Mouse (Mus musculus) embryonic facial prominence, embryonic 11.5 days (tissue): Measurements from ENCODE around the gene Atox1. TPM values are rescaled to one million over a fixed set of nuclear protein-coding genes. Genes with fewer than 3 reads are reported as not detected.

Source experiments
- ATAC-seq: fragments of 200-750 bp; cut with Nextera tagmentation; replicated peaks from 2 replicates; pipeline ENCODE4 v1.8.0; 2017; ENCODE audit warnings: low read depth; ENCODE audit not compliant: insufficient number of reproducible peaks, low FRiP score, low TSS enrichment
- DNase-seq: peaks from one replicate; pipeline ENCODE4 v3.0.0-alpha.2; 2015; ENCODE audit warnings: low spot score
- H3K27ac ChIP-seq: fragments of 300-500 bp; sonication (generic); replicated peaks from 2 replicates; pipeline ENCODE4 v1.5.1; 2014; ENCODE audit warnings: mild to moderate bottlenecking, low read depth, low read length, control low read depth
- H3K27me3 ChIP-seq: fragments of 300-500 bp; sonication (generic); 2 replicates; pipeline ENCODE4 v1.6.1; 2014; ENCODE audit warnings: mild to moderate bottlenecking, low read length, moderate library complexity, mixed read lengths; ENCODE audit not compliant: control insufficient read depth, insufficient read depth
- H3K36me3 ChIP-seq: fragments of 300-500 bp; sonication (generic); replicated peaks from 2 replicates; pipeline ENCODE4 v1.6.1; 2014; ENCODE audit warnings: low read depth, mild to moderate bottlenecking, low read length, moderate library complexity, mixed read lengths; ENCODE audit not compliant: control insufficient read depth, insufficient read depth
- H3K4me1 ChIP-seq: fragments of 300-500 bp; sonication (generic); 2 replicates; pipeline ENCODE4 v1.6.1; 2014; ENCODE audit warnings: low read length, mixed read lengths; ENCODE audit not compliant: control insufficient read depth, insufficient read depth
- H3K4me2 ChIP-seq: fragments of 300-500 bp; sonication (generic); 2 replicates; pipeline ENCODE4 v1.6.1; 2014; ENCODE audit warnings: low read depth, mild to moderate bottlenecking, control low read depth, low read length, moderate library complexity
- H3K4me3 ChIP-seq: fragments of 300-500 bp; sonication (generic); 2 replicates; pipeline ENCODE4 v1.5.1; 2014; ENCODE audit warnings: low read depth, low read length, control low read depth
- H3K9ac ChIP-seq: fragments of 300-500 bp; sonication (generic); replicated peaks from 2 replicates; pipeline ENCODE4 v1.6.1; 2014; ENCODE audit warnings: mild to moderate bottlenecking, control low read depth, low read length
- H3K9me3 ChIP-seq: fragments of 300-500 bp; sonication (generic); replicated peaks from 2 replicates; pipeline ENCODE4 v1.6.1; 2016; ENCODE audit warnings: mild to moderate bottlenecking, low read length, inconsistent platforms, mixed read lengths; ENCODE audit not compliant: control insufficient read depth
- WGBS: fragments of 180-500 bp; shearing (Covaris S2); extraction: QIAGEN DNeasy Blood & Tissue Kit; methylation state at CpG from one replicate; pipeline ENCODE4 v1.1.7; 2014; 5-methylcytosine and 5-hydroxymethylcytosine counted together
- polyA plus RNA-seq: library from polyadenylated mRNA; unstranded; fragments of >200 nt; fragmentation: Nextera tagmentation; extraction: Ambion mirVana; gene quantifications from 2 replicates; pipeline ENCODE4 v1.2.1, GENCODE M21; 2014

Gene Atox1
- polyA plus RNA-seq, 1 experiment from 2014 or later = 243 TPM

DNA sequence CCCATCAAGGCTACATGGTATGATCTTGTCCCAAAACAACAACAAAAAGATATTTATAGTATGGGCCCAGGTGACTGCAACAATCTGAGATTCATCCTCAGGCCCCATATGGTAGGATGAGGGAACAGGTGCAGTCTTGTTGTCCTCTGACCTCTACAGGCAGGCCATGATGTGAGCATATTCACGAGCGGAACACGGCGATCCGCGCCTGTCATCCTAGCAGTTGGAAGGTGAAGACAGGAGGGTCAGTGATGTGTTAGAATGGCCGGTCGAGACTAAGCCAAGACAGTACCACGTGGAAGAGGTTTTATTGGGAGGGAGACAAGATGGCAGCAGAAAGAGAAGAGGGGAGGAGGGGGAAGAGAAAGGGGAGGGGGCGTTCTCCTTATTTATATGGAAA is 3.7 kb upstream of the Atox1 start:
- DNase-seq (no peak), ATAC-seq (no peak)
- Histone ChIP-seq H3K4me2 (no peak overlapping the region), H3K27ac (no peak overlapping the region), H3K4me3 (no peak overlapping the region), H3K4me1 (no peaks in the 10 kb centered on the region), H3K36me3 (no peaks in the 10 kb centered on the region), H3K9me3 (no peaks in the 10 kb centered on the region), H3K9ac (no peak overlapping the region), H3K27me3 (no peaks in the 10 kb centered on the region)
- 86% methylated on average over 10 of the region's 10 CpGs for WGBS

GRCm38 (mm10) chr11:55462149-55462548 is 1.1 kb upstream of the Atox1 start:
- WGBS = 93% methylated on average over 9 of the region's 9 CpGs
- no peak for ATAC-seq
- Histone ChIP-seq H3K4me1 (no peaks in the 10 kb centered on the region; the same call in 1 of the 2 replicates), H3K36me3 (no peaks in the 10 kb centered on the region), H3K27ac (no peak overlapping the region), H3K4me2 (no peak overlapping the region), H3K4me3 (no peak overlapping the region), H3K27me3 (no peaks in the 10 kb centered on the region), H3K9me3 (no peaks in the 10 kb centered on the region), H3K9ac (no peak overlapping the region)
- no peak for DNase-seq

- under 1% methylated on average over 17 of the region's 17 CpGs for WGBS
- ATAC-seq = peak; percentile 75
Observed at GRCm38 (mm10) chr11:55460559-55461018, 450 bp downstream of the Atox1 start.

DNA sequence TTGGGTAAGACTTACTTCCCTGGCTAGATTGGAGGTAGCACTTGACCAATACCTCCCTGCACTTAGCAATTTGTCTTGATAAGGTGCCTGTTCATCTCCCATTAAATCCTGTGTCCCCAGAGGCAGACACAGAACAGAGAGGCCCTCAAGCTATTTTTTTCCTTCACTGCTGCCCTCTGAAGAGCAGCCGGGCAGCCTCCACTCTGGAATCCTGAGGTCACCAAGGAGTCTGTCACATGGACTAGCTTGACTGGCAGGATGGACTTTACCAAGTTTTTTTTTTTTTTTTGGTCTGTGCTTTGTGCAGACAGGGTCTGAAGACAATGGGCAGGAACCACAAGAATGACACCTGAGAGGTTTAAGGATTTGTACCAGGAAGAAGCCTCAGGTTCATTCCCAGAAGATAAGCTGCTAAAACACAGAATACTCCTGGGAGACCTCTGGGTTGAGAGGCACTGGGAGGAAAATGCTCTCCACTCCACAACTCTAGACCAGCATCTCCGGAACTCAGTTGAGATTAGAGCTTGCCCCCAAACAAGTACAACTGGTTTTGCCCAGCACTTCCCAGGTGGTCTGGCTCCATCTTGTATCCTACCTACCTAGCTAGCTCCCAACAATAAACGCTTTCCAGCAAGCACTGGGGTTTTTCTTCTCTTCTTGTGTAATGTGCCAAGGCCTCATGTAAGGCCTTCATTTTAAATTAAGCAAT is 1.0 kb downstream of the Atox1 start:
- DNase-seq (peak; percentile 38), ATAC-seq (no peak)
- Histone ChIP-seq H3K4me2 (peak overlapping the region; percentile 84), H3K27ac (no peak overlapping the region), H3K4me1 (no peaks in the 10 kb centered on the region; the same call in 1 of the 2 replicates), H3K36me3 (no peaks in the 10 kb centered on the region), H3K4me3 (peak overlapping the region; percentile 69), H3K9ac (peak overlapping the region; percentile 58), H3K27me3 (no peaks in the 10 kb centered on the region), H3K9me3 (no peaks in the 10 kb centered on the region)
- WGBS = 29% methylated on average over 3 of the region's 3 CpGs

More at GRCm38 (mm10) chr11:55460559-55461018, 450 bp downstream of the Atox1 start:
- Histone ChIP-seq H3K4me2 (peak overlapping the region; percentile 84), H3K9me3 (no peaks in the 10 kb centered on the region), H3K9ac (peak overlapping the region; percentile 58), H3K36me3 (no peaks in the 10 kb centered on the region), H3K4me3 (peak overlapping the region; percentile 69), H3K4me1 (no peaks in the 10 kb centered on the region; the same call in 1 of the 2 replicates), H3K27me3 (no peaks in the 10 kb centered on the region), H3K27ac (no peak overlapping the region)
- peak; percentile 24 for DNase-seq

DNA sequence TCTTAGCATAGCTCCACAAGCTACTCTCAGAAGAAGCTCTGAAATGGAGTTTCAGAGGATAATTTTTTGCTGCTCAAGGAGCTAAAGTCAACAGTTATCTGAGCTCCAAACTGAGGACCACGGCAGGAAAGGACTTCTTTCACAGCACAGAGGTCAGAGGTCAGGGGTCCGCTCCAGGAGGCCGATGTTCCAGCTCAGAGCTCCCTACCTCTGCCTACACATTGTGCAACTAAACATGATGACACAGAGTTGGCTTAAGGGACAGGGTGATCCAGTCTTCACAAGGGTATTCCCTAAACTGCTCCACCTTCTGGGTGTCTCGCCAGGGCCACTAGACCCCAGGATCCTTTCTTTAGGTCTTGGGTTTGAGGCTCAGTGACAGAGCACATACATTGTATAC is 2.5 kb downstream of the Atox1 start:
- no peak overlapping the region for H3K4me2 ChIP-seq
- DNase-seq = no peak
- H3K9me3 ChIP-seq = no peaks in the 10 kb centered on the region
- H3K27ac ChIP-seq = no peak overlapping the region
- ATAC-seq = no peak
- 36% methylated on average over 4 of the region's 4 CpGs for WGBS
- H3K4me1 ChIP-seq = no peaks in the 10 kb centered on the region; the same call in 1 of the 2 replicates
- no peaks in the 10 kb centered on the region for H3K27me3 ChIP-seq
- H3K36me3 ChIP-seq = no peaks in the 10 kb centered on the region
- no peak overlapping the region for H3K9ac ChIP-seq
- no peak overlapping the region for H3K4me3 ChIP-seq

DNA sequence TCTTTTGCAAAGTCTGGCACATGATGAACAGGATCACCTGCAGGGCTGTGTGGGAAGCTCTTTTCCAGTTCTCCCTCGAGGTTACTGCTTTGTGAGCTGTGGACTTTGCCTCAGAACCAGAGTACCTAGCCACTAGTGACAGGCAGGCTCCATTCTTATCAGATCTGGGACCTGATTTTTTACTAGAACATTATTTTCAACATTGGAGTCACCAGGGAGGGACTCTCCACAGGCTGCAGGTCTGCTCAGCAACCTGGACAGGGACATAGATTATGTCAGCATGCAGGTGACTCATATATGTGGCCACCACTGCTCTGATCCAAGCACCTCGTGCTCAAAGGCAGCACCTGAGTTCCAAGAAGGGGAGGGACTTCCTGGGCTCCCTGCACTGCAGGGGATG is 5.9 kb downstream of the Atox1 start:
- Histone ChIP-seq H3K9ac (no peak overlapping the region), H3K9me3 (no peaks in the 10 kb centered on the region), H3K4me2 (no peak overlapping the region), H3K36me3 (no peaks in the 10 kb centered on the region; the same call in 1 of the 2 replicates), H3K4me3 (no peak overlapping the region), H3K27ac (no peak overlapping the region), H3K4me1 (no peaks in the 10 kb centered on the region; the same call in 1 of the 2 replicates), H3K27me3 (no peaks in the 10 kb centered on the region)
- ATAC-seq (no peak), DNase-seq (no peak)
- WGBS = 78% methylated on average over 2 of the region's 2 CpGs

DNA sequence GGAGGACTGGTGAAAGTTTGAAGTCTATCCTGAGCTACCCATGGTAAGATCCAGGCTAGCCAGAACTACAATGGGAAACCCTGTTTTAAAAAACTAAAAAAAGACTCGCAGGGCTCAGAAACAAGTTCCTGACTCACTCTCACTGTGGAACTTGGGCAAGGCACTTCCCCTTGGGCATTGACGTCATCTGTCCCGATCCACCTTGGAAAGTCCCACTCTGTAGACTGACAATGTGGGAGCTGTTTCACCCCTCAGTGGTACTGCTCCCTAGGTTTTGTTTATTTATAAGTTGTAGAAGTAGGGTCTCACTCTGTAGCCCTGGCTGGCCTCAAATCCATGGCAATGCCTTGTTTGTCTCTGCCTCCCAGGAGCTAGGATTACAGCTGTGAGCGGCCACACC is 7.4 kb downstream of the Atox1 start:
- H3K4me1 ChIP-seq = no peaks in the 10 kb centered on the region; the same call in 1 of the 2 replicates
- 91% methylated on average over 4 of the region's 4 CpGs for WGBS
- no peak overlapping the region for H3K4me2 ChIP-seq
- DNase-seq (no peak), ATAC-seq (no peak)
- H3K9me3 ChIP-seq = no peaks in the 10 kb centered on the region
- H3K4me3 ChIP-seq = no peak overlapping the region
- no peak overlapping the region for H3K27ac ChIP-seq
- no peaks in the 10 kb centered on the region; the same call in 1 of the 2 replicates for H3K36me3 ChIP-seq
- H3K27me3 ChIP-seq = no peaks in the 10 kb centered on the region
- no peak overlapping the region for H3K9ac ChIP-seq

DNA sequence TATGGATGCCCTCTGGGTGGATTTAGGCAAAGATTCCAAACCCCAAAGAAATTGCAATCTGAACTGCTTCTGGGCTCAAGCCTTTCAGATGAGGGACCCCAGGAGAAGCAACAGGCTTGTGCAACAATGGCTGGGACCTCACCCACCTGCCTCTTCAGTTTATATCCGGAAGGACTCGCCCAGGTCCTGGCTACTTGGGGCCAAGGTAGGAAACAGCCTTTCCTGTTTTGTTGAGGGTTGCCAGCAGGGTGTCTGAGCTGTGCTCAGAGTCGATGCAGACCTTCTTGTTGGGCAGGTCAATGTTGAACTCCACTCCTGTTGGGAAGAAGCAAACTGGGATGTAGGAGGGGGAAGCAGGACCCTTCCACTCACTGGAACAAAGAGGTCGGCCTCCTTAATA is 10.7 kb downstream of the Atox1 start:
- Histone ChIP-seq H3K27me3 (no peaks in the 10 kb centered on the region), H3K9ac (no peak overlapping the region), H3K36me3 (no peaks in the 10 kb centered on the region; the same call in 1 of the 2 replicates), H3K4me2 (no peak overlapping the region), H3K9me3 (no peaks in the 10 kb centered on the region), H3K4me3 (no peak overlapping the region), H3K27ac (no peak overlapping the region), H3K4me1 (no peaks in the 10 kb centered on the region)
- no peak for DNase-seq
- no peak for ATAC-seq
- 80% methylated on average over 4 of the region's 4 CpGs for WGBS
